Mouse (Mus musculus) c-Kit-negative CD71-positive TER-119-positive erythroid progenitor cells, embryonic 14.5 days (primary cell): ENCODE results near the gene Ugt2a3.
"Not testable (repeated sequence)": the region's sequence is repeated elsewhere in the genome, so short reads cannot be mapped to it uniquely, and the experiment has no call there.

ENCODE experiments used
- DNase-seq: peaks from one replicate; pipeline ENCODE4 v3.0.0-alpha.2; 2013; ENCODE audit warnings: low read depth, low spot score

Ugt2a3 gene

GRCm38 (mm10) chr5:87336961-87337697 lies at the start of gene Ugt2a3:
Gene Ugt2a3, minus strand, starts transcription at chr5:87337195.
- DNase-seq = no peak

GRCm38 (mm10) chr5:87380234-87380633 lies 43.2 kb upstream of the Ugt2a3 start:
- DNase-seq = no peak

- no peak for DNase-seq
Observed at GRCm38 (mm10) chr5:87379825-87380224, 42.8 kb upstream of the Ugt2a3 start.

GRCm38 (mm10) chr5:87375874-87376383 lies 38.9 kb upstream of the Ugt2a3 start:
- DNase-seq = no peak

GRCm38 (mm10) chr5:87373502-87373863 lies 36.5 kb upstream of the Ugt2a3 start:
- DNase-seq = no peak

- not testable (repeated sequence) for DNase-seq
Observed at GRCm38 (mm10) chr5:87372788-87373501, 36.0 kb upstream of the Ugt2a3 start.

GRCm38 (mm10) chr5:87350350-87350749 lies 13.4 kb upstream of the Ugt2a3 start:
- no peak for DNase-seq

GRCm38 (mm10) chr5:87349150-87349549 lies 12.2 kb upstream of the Ugt2a3 start:
- DNase-seq = not testable (repeated sequence)

GRCm38 (mm10) chr5:87347479-87348078 lies 10.6 kb upstream of the Ugt2a3 start:
- DNase-seq = not testable (repeated sequence)

GRCm38 (mm10) chr5:87340461-87340860 lies 3.5 kb upstream of the Ugt2a3 start:
- no peak for DNase-seq

- no peak for DNase-seq
Observed at GRCm38 (mm10) chr5:87335199-87335598, 1.8 kb downstream of the Ugt2a3 start.

- no peak for DNase-seq
Observed at GRCm38 (mm10) chr5:87333584-87333983, 3.4 kb downstream of the Ugt2a3 start.

- no peak for DNase-seq
Observed at GRCm38 (mm10) chr5:87311392-87311791, 25.6 kb downstream of the Ugt2a3 start.

GRCm38 (mm10) chr5:87286180-87286579 lies 50.8 kb downstream of the Ugt2a3 start:
- DNase-seq = not testable (repeated sequence)

- DNase-seq = not testable (repeated sequence)
Observed at GRCm38 (mm10) chr5:87275986-87276385, 61.0 kb downstream of the Ugt2a3 start.

GRCm38 (mm10) chr5:87275581-87275980 lies 61.4 kb downstream of the Ugt2a3 start:
- DNase-seq = no peak
